Mouse (Mus musculus) ES-Bruce4 (cell line): ENCODE measurements around the gene Garnl3.

Experiments
- CTCF ChIP-seq: IDR thresholded peaks from one replicate; pipeline ENCODE4 v1.8.1; 2011; ENCODE audit warnings: low read depth, low read length
- POLR2A ChIP-seq: IDR thresholded peaks from one replicate; pipeline ENCODE4 v1.8.1; 2011; ENCODE audit warnings: low read length; ENCODE audit not compliant: insufficient read depth

- TF ChIP-seq CTCF, result no peak
- TF ChIP-seq POLR2A, result no peak
Observed at GRCm38 (mm10) chr2:32971235-32971634, 160.2 kb downstream of the Garnl3 start.
